Mouse (Mus musculus): ENCODE measurements around the gene Gm1673.

DNA sequence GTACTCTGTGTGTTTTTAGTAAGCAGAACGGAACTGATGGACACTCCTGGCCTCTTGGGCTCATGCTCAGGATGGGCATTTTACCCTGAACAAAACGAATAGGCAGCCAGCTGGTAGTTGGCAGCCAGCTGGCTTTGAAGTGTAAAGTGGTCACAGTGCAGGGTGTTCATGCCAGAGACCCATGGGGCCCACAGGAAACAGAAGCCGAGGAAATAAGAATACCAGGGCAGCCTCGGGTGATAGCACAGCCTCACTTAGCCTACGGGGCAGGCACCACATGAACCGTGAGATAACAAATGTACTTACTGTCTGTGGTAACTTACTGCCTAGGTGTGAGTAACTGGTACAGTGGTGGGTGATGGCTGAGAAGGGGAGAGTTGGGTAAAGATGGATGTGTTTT lies 47.8 kb downstream of the Gm1673 start:
- TF ChIP-seq FLI1 (IDR thresholded peaks at IDR 0.05; ENCODE audit: low read length) (no peak), GATA1 (IDR thresholded peaks at IDR 0.05; ENCODE audit: borderline replicate concordance, low read length) (no peak)

Measured in megakaryocyte, embryonic 14.5 days (primary cell).